Mouse (Mus musculus) E14TG2a.4 (cell line): ENCODE measurements around the gene Huwe1.

ENCODE experiments used
- CTCF ChIP-seq: conservative IDR thresholded peaks from 2 replicates; pipeline ENCODE4 v1.5.1; 2014; ENCODE audit warnings: low read length
- NANOG ChIP-seq: IDR thresholded peaks from 2 replicates; pipeline ENCODE4 v1.6.1; 2014; ENCODE audit warnings: borderline replicate concordance, low read length, mixed read lengths

DNA sequence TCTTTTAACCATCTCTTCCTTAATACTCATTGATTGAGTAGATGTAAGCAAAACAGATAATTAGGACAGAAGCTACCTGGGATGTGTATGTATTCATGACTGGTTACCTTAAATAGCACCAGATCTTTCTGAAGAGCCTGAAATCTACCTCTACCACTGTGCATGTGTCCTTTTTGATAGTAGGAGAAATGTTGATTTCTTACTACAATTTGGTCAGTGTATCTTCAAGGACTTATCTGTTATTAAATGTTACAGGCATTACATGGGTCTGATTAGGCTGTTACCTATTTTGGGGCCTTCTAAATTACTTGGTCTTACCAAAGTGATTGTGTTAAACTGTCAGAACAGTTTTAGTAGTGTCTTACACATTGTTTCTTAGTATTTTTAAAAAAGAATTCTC, 32.4 kb downstream of the Huwe1 start:
- TF ChIP-seq CTCF (no peak), NANOG (no peak)
